Mouse (Mus musculus) neural tube, embryonic 11.5 days (tissue): Measurements from ENCODE around the gene Elfn1. TPM values are rescaled to one million over a fixed set of nuclear protein-coding genes. Genes with fewer than 3 reads are reported as not detected.

Experiments
- ATAC-seq: fragments of 200-750 bp; cut with Nextera tagmentation; 2 replicates; pipeline ENCODE4 v1.8.0; 2017; ENCODE audit warnings: moderate number of reproducible peaks, mild to moderate bottlenecking, moderate TSS enrichment, moderate library complexity; ENCODE audit not compliant: insufficient read depth, low FRiP score, low TSS enrichment
- DNase-seq: peaks from one replicate; pipeline ENCODE4 v3.0.0-alpha.2; 2015; ENCODE audit warnings: low spot score
- H3K27ac ChIP-seq: fragments of 300-500 bp; sonication (generic); 2 replicates; pipeline ENCODE4 v1.5.1; 2014; ENCODE audit warnings: low read depth, mild to moderate bottlenecking, low read length
- H3K27me3 ChIP-seq: fragments of 300-500 bp; sonication (generic); 2 replicates; pipeline ENCODE4 v1.6.1; 2014; ENCODE audit warnings: mild to moderate bottlenecking, low read length, mixed read lengths; ENCODE audit not compliant: control insufficient read depth, insufficient read depth
- H3K36me3 ChIP-seq: fragments of 300-500 bp; sonication (generic); 2 replicates; pipeline ENCODE4 v1.6.1; 2014; ENCODE audit warnings: mild to moderate bottlenecking, low read length, moderate library complexity, mixed read lengths; ENCODE audit not compliant: control insufficient read depth, insufficient read depth
- H3K4me1 ChIP-seq: fragments of 300-500 bp; sonication (generic); 2 replicates; pipeline ENCODE4 v1.6.1; 2014; ENCODE audit warnings: low read length, mixed read lengths; ENCODE audit not compliant: control insufficient read depth, insufficient read depth
- H3K4me2 ChIP-seq: fragments of 300-500 bp; sonication (generic); 2 replicates; pipeline ENCODE4 v1.6.1; 2014; ENCODE audit warnings: low read depth, mild to moderate bottlenecking, moderate library complexity
- H3K4me3 ChIP-seq: fragments of 300-500 bp; sonication (generic); 2 replicates; pipeline ENCODE4 v1.5.1; 2014; ENCODE audit warnings: low read depth, low read length
- H3K9ac ChIP-seq: fragments of 300-500 bp; sonication (generic); 2 replicates; pipeline ENCODE4 v1.6.1; 2014; ENCODE audit warnings: mild to moderate bottlenecking, low read length
- H3K9me3 ChIP-seq: fragments of 300-500 bp; sonication (generic); 2 replicates; pipeline ENCODE4 v1.6.1; 2016; ENCODE audit warnings: low read length; ENCODE audit not compliant: control insufficient read depth
- WGBS: fragments of 180-500 bp; shearing (Covaris S2); extraction: QIAGEN DNeasy Blood & Tissue Kit; methylation state at CpG from one replicate; pipeline ENCODE4 v1.1.7; 2014; 5-methylcytosine and 5-hydroxymethylcytosine counted together
- polyA plus RNA-seq: library from polyadenylated mRNA; unstranded; fragments of >200 nt; fragmentation: Nextera tagmentation; extraction: Ambion mirVana; gene quantifications from 2 replicates; pipeline ENCODE4 v1.2.1, GENCODE M21; 2014

The Elfn1 gene
- polyA plus RNA-seq, 1 experiment from 2014 or later, result 2.3 TPM

DNA sequence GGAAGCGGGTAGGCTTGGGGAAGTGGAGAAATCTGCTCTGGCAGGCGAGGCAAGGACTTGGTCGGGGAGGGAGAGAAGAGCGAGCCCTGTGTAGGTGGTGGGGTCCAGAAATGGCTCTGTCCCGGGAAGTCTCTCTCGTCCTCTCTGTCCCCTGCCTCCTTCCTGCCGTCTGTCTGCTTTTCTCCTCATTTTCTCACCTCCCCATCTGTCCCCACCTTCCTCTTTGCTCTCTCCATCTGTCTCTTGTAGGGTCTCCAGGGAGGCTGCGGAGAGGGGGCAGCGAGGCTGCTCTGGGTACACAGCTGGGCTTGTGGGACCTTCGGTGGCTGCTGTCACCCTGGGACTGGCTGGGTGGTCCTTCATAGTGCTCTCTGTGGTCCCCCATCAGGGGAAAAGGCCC, 18.4 kb upstream of the Elfn1 start:
- peak overlapping the region; percentile 6; the same call in 1 of the 2 replicates for H3K27ac ChIP-seq
- no peak overlapping the region for H3K9ac ChIP-seq
- WGBS, result 46% methylated on average over 10 of the region's 10 CpGs
- no peak overlapping the region for H3K4me3 ChIP-seq
- H3K27me3 ChIP-seq, result no peaks in the 10 kb centered on the region
- H3K4me2 ChIP-seq, result no peak overlapping the region
- no peak for ATAC-seq
- no peaks in the 10 kb centered on the region for H3K36me3 ChIP-seq
- no peak for DNase-seq
- H3K4me1 ChIP-seq, result peaks cover 8% of the 10 kb centered on the region; the same call in 1 of the 2 replicates
- H3K9me3 ChIP-seq, result no peaks in the 10 kb centered on the region

DNA sequence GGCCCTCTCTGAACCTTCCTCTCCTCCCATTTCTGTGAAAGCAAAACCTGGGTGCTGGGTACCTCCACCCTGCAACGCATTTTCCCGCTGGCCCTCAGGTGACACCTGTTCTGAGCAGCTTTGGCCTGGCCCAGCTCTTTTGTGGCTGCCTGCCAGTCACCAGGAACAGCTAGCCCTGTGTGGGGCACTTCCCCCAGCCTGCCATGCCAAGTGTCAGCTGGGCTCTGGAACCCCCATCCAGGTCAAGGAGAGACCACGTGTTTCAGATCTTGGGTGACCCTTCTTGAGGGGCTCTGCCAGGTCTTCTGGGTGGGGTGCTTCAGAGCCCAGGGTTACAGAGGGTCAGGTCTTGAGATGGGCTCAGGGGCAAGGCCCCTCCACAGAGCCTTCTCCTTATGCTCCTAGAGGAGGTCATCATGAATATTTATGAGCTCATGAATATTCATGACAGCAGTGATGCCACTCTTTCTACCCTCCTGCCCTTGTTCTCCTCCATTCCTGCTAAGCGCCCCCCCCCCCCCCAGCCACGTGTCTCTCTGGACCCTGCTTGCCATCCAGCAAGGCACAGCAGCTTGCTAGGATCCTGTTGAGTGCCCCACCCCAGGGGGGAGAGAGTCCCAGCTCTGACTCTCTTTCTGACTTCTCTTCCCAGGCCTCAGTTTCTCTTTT, 15.3 kb upstream of the Elfn1 start:
- ATAC-seq (peak; percentile 81), DNase-seq (peak; percentile 59)
- Histone ChIP-seq H3K36me3 (no peaks in the 10 kb centered on the region), H3K4me2 (no peak overlapping the region), H3K4me1 (peaks cover 8% of the 10 kb centered on the region; the same call in 1 of the 2 replicates), H3K9me3 (no peaks in the 10 kb centered on the region), H3K27ac (peak overlapping the region; percentile 49; the same call in 1 of the 2 replicates), H3K27me3 (no peaks in the 10 kb centered on the region), H3K9ac (peak overlapping the region; percentile 23; the same call in 1 of the 2 replicates), H3K4me3 (no peak overlapping the region)
- 40% methylated on average over 4 of the region's 5 CpGs for WGBS

DNA sequence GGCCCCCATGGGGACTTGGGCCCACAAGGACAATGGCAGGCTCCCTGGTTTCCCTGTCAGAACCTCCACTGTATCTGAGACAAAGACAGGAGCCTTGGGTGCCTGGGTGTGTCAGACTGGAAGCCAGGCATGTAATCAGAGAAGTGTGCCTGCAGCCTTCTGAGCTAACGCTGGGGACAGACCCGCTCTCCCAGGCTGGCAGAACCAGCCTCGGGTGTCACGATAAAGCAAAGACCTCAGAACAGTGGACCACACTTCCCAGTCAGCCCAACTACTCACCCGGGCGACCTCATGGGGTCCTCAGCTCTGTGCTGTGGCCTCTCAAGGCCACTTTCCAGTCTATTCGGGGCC, 14.8 kb upstream of the Elfn1 start:
- Histone ChIP-seq H3K36me3 (no peaks in the 10 kb centered on the region), H3K27ac (peak overlapping the region; percentile 49; the same call in 1 of the 2 replicates), H3K9ac (peak overlapping the region; percentile 23; the same call in 1 of the 2 replicates), H3K27me3 (no peaks in the 10 kb centered on the region), H3K4me2 (no peak overlapping the region), H3K4me3 (no peak overlapping the region), H3K4me1 (peaks cover 8% of the 10 kb centered on the region; the same call in 1 of the 2 replicates), H3K9me3 (no peaks in the 10 kb centered on the region)
- ATAC-seq (peak; percentile 49), DNase-seq (peak; percentile 59)
- WGBS, result 36% methylated on average over 7 of the region's 7 CpGs

DNA sequence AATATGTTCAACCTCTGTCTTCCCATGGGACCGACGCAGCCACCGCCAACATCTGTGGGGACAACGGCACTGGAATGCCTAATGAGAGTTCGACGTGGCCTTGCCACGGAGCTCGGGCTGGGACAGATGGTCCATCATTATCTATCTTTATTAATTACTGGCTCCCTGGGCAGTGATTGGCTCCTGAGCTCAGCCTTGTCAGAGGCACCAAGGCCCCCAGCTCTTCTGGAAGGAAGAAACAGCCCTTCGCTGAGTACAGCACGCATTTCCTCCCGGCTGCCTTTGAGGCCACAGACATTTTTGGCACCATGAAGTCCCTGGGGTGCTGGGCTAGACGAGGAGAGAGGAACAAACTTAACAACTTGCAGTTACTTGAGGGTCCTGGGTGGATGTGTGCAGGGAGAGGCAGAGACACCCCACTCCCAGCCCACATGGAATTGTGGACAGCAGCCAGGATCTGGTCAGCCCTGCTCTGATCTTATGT, 13.7 kb upstream of the Elfn1 start:
- WGBS, result 62% methylated on average over 12 of the region's 12 CpGs
- ATAC-seq (peak; percentile 18; the same call in 1 of the 2 replicates), DNase-seq (peak; percentile 72)
- H3K9me3 ChIP-seq, result no peaks in the 10 kb centered on the region
- H3K27me3 ChIP-seq, result no peaks in the 10 kb centered on the region
- no peaks in the 10 kb centered on the region for H3K36me3 ChIP-seq
- no peak overlapping the region for H3K4me2 ChIP-seq
- H3K4me3 ChIP-seq, result no peak overlapping the region
- no peak overlapping the region for H3K9ac ChIP-seq
- 0 out of 2 replicates have a peak overlapping the region, but pooled peaks have one; percentile 39 for H3K27ac ChIP-seq
- H3K4me1 ChIP-seq, result peaks cover 8% of the 10 kb centered on the region; the same call in 1 of the 2 replicates

DNA sequence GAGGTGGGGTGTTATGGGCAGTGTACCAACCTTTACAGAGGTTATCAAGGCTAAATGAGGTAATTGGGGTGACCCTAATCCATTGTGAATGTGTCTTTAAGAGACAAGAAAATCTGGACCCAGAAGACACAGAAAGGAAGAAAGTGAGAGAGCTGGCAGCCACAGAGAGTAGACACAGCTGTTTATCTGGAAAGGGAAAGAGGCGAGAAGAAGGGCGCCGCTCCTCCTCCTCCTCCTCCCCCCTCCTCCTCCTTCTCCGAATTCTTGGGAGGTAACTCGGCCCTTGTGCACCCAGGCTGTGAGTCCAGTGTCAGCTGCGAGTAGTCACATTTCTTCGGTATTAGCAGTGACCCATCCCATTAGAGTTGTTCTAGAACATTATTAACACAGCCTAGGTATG, 8.7 kb upstream of the Elfn1 start:
- no peak for DNase-seq
- Histone ChIP-seq H3K4me1 (no peaks in the 10 kb centered on the region), H3K27me3 (no peaks in the 10 kb centered on the region), H3K4me2 (no peak overlapping the region), H3K27ac (no peak overlapping the region), H3K36me3 (no peaks in the 10 kb centered on the region), H3K9ac (no peak overlapping the region), H3K9me3 (no peaks in the 10 kb centered on the region), H3K4me3 (no peak overlapping the region)
- WGBS, result 67% methylated on average over 5 of the region's 7 CpGs
- no peak for ATAC-seq

DNA sequence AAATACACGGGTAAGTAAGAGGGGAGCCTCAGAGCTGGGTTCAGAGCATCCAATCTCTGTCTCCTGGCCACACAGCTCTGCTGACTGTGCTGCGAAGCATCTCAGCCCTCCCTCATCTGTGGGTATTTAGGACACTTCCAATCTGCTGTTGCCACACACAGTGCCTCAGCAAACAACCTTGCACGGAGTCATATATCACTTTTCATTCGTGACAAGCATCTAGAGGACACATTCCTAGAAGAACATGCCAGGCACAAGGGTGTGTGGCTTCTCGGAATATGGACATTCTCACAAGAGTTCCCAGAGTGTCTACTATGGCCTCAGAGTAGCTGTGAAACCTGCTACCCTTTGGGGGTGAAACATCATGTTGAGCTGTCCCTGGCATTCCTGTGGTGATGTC, 2.6 kb upstream of the Elfn1 start:
- no peaks in the 10 kb centered on the region for H3K9me3 ChIP-seq
- 75% methylated on average over 5 of the region's 5 CpGs for WGBS
- no peaks in the 10 kb centered on the region for H3K36me3 ChIP-seq
- no peak overlapping the region for H3K27ac ChIP-seq
- ATAC-seq (no peak), DNase-seq (no peak)
- no peak overlapping the region for H3K9ac ChIP-seq
- peaks cover 12% of the 10 kb centered on the region for H3K4me1 ChIP-seq
- H3K4me2 ChIP-seq, result no peak overlapping the region
- H3K27me3 ChIP-seq, result peaks cover 46% of the 10 kb centered on the region
- no peak overlapping the region for H3K4me3 ChIP-seq

DNA sequence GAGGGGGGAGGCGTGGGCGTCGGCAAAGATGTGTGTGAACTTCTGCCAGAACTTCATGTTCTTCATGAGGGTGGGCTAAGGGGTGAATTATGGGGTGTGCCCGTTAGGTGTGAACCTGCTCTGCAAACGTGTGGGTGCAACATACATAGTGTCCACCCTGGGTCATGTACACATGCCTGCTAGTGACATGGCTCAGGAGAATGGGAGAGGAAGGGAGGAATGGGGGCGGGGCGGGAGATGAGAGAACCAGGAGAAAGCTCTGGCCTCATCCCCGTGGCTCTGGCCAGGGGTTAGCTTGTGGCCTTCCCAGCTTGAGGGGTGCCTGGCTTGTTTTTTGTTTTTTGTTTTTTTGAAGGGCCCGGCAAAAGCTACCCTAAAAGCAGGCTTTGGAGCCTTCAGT, 1.2 kb upstream of the Elfn1 start:
- H3K27ac ChIP-seq, result no peak overlapping the region
- WGBS, result 36% methylated on average over 9 of the region's 9 CpGs
- no peak overlapping the region for H3K4me2 ChIP-seq
- DNase-seq (no peak), ATAC-seq (no peak)
- no peaks in the 10 kb centered on the region for H3K9me3 ChIP-seq
- H3K36me3 ChIP-seq, result no peaks in the 10 kb centered on the region
- H3K4me3 ChIP-seq, result no peak overlapping the region
- H3K27me3 ChIP-seq, result peaks cover 60% of the 10 kb centered on the region
- H3K4me1 ChIP-seq, result peaks cover 20% of the 10 kb centered on the region
- H3K9ac ChIP-seq, result no peak overlapping the region

DNA sequence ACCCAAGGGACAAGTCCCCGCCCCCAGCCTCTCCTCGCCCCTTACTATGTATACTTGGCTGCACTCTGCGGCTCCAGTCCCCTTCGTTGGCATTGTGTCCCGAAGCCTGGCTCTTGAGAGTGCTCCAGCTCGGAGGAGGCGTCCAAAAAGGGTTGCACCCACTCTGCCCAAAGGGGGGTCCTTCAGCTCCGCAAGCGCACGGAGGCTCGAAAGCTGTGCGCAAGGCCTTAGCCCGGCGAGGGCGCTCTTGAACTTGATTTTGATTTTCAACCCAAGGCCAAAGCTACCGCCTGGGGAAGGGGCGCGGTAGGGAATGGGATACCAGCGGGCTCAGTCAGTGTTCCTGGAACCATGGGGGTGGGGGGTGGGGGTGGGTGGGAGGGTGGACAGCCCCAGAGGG, 502 bp upstream of the Elfn1 start:
- Histone ChIP-seq H3K4me2 (peak overlapping the region; percentile 96), H3K27ac (no peak overlapping the region), H3K36me3 (no peaks in the 10 kb centered on the region), H3K9me3 (no peaks in the 10 kb centered on the region), H3K4me3 (peak overlapping the region; percentile 63), H3K4me1 (peaks cover 25% of the 10 kb centered on the region), H3K27me3 (peaks cover 67% of the 10 kb centered on the region), H3K9ac (no peak overlapping the region; the same call in none of the 2 replicates)
- ATAC-seq (no peak), DNase-seq (peak; percentile 83)
- under 1% methylated on average over 19 of the region's 19 CpGs for WGBS

DNA sequence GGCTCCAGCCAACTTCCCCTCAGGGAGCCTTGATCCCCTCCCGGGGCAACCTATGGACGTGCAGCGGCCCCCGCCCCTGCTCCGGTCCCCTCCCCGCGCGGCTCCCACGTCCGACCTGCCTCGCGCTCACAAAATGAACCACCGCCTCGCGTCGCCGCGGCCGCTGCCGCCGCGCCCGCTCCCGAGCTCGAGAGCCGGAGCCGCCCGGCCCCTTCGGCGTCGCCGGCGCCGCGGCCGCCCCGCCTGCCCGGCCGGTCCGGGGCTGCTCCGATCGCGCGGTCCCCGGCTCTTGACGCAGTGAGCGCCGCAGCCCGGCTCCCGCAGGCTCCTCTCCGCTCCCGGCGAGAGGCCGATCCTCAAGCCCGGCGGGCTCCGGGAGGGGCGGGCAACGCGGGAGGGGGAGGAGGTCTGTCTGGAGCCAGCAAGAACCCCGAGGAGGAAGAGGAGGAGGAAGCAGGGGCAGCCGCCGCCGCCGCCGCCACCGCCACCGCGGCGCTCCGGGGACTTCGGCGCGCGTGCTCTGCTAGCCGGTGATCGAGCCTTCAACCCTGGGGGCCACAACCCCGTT, 584 bp downstream of the Elfn1 start:
- Histone ChIP-seq H3K36me3 (no peaks in the 10 kb centered on the region), H3K4me2 (peak overlapping the region; percentile 96), H3K4me1 (peaks cover 28% of the 10 kb centered on the region), H3K27ac (0 out of 2 replicates have a peak overlapping the region, but pooled peaks have one; percentile 53), H3K4me3 (peak overlapping the region; percentile 63), H3K9me3 (no peaks in the 10 kb centered on the region), H3K27me3 (peaks cover 75% of the 10 kb centered on the region), H3K9ac (peak overlapping the region; percentile 71)
- DNase-seq (peak; percentile 64), ATAC-seq (no peak)
- under 1% methylated on average over 57 of the region's 78 CpGs for WGBS
